9 mouse cellular contexts compared by ENCODE assay signal in the genomic region with DNA sequence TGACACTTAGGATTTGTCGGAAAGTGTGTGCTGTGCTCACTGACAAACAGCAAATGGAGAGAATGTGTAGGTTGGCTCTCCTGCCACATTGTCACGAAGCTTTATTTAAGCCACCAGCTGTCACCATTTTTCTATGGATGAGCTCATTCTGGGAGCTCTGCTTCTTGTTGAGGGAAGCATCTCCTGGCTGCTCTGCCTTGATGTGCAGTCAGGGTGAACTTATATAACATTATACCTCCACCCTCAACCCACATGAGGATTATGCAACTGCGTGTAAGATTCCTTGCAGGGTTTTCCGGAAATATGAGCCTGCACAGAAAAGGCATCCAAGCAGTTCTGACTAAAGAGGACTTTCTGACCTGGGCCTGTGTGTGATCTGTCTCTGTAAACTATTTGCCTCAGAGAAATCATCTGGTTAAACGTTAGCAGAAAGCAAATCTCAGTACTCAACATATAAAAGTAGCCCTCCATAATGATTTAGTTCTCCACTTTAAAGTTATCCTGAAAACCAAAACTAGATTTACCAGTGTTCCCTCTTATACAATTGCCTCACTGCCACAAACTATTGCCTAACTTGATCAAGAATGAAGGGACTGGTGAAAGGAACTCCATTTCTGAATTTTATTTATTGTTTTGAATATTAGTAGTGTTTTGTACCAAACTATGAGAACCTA. TPM values are rescaled to one million over a fixed set of nuclear protein-coding genes. Genes with fewer than 3 reads are reported as not detected.
DNase-seq lines count a peak whose midpoint lies in the region; ATAC-seq lines count a peak whose summit lies in the region.
"Had no signal": no experiment of that assay in that cellular context is flagged by ENCODE, and none has a peak within 500 bp of the region (broad histone marks: within the 10 kb centered on the region; RNA-seq: fewer than 3 reads in every experiment).

No protein-coding gene starts in this region.

- peak overlapping the region; percentile 44; the same call in 1 of the 2 replicates for H3K27ac ChIP-seq in embryonic facial prominence, embryonic 14.5 days (replicated peaks; ENCODE audit: low read depth, low read length)
- peak overlapping the region; percentile 32; the same call in 1 of the 2 replicates for H3K27ac ChIP-seq in kidney, embryonic 14.5 days (ENCODE audit: low read depth, low read length)
- H3K27ac ChIP-seq: limb, embryonic 15.5 days had no signal

- no peak overlapping the region for H3K4me2 ChIP-seq in embryonic facial prominence, embryonic 14.5 days (ENCODE audit: low read depth, low read length)
- no peak overlapping the region for H3K4me2 ChIP-seq in kidney, embryonic 14.5 days (replicated peaks; ENCODE audit: low read depth, low read length)
- H3K4me2 ChIP-seq: limb, embryonic 15.5 days had no signal

- H3K27me3 ChIP-seq in embryonic facial prominence, embryonic 14.5 days (replicated peaks; ENCODE audit: control insufficient read depth, insufficient read depth, low read length): no peaks in the 10 kb centered on the region
- no peaks in the 10 kb centered on the region for H3K27me3 ChIP-seq in kidney, embryonic 14.5 days (ENCODE audit: control insufficient read depth, insufficient read depth, low read length)
- H3K27me3 ChIP-seq: limb, embryonic 15.5 days had no signal

- ATAC-seq in embryonic facial prominence, embryonic 14.5 days (ENCODE audit: low read depth): peak; percentile 76
- peak; percentile 73; the same call in 1 of the 2 replicates for ATAC-seq in kidney, embryonic 14.5 days (ENCODE audit: low FRiP score, low TSS enrichment)

- H3K9ac ChIP-seq in embryonic facial prominence, embryonic 14.5 days (ENCODE audit: low read depth, low read length): no peak overlapping the region
- H3K9ac ChIP-seq in kidney, embryonic 14.5 days (ENCODE audit: low read depth, low read length): no peak overlapping the region
- H3K9ac ChIP-seq: limb, embryonic 15.5 days had no signal

- intact Hi-C loops in left cerebral cortex, postnatal 25 days (cut with DNase I): loop anchor here (2.0 to 5.0 kb wide), 2 partner anchors 79 to 269 kb away; no protein-coding TSS in a partner anchor

- H3K9me3 ChIP-seq in embryonic facial prominence, embryonic 14.5 days (ENCODE audit: control insufficient read depth, low read length): no peaks in the 10 kb centered on the region
- no peaks in the 10 kb centered on the region for H3K9me3 ChIP-seq in kidney, embryonic 14.5 days (ENCODE audit: control insufficient read depth, low read length)
- H3K9me3 ChIP-seq: limb, embryonic 15.5 days had no signal

- no peaks in the 10 kb centered on the region for H3K36me3 ChIP-seq in embryonic facial prominence, embryonic 14.5 days (ENCODE audit: control insufficient read depth, insufficient read depth, low read length)
- no peaks in the 10 kb centered on the region for H3K36me3 ChIP-seq in kidney, embryonic 14.5 days (ENCODE audit: control insufficient read depth, insufficient read depth, low read length)
- H3K36me3 ChIP-seq: limb, embryonic 15.5 days had no signal

- 28% methylated on average over 5 of the region's 5 CpGs for WGBS in embryonic facial prominence, embryonic 14.5 days
- WGBS in kidney, embryonic 14.5 days: 46% methylated on average over 5 of the region's 5 CpGs

- no peak overlapping the region for H3K4me3 ChIP-seq in embryonic facial prominence, embryonic 14.5 days (ENCODE audit: low read depth, low read length)
- no peak overlapping the region for H3K4me3 ChIP-seq in kidney, embryonic 14.5 days (ENCODE audit: low read length)
- H3K4me3 ChIP-seq: limb, embryonic 15.5 days had no signal

- peak; percentile 58 for DNase-seq in layer of hippocampus, adult 11-12 months (ENCODE audit: low spot score)
- no peak for DNase-seq in layer of hippocampus, postnatal 10 days (ENCODE audit: low spot score in 2 of 2)
- peak; percentile 77 for DNase-seq in embryonic facial prominence, embryonic 14.5 days (ENCODE audit: low spot score)
- DNase-seq in left cerebral cortex, postnatal 25 days (ENCODE audit: low spot score in 2 of 2): peak; percentile 77 to 98
- DNase-seq in spleen, postnatal 10 days (ENCODE audit: low spot score in 2 of 2): no peak
- no peak for DNase-seq in adrenal gland, postnatal 14 days
- no peak for DNase-seq in adrenal gland, adult 18-20 months (ENCODE audit: low spot score in 2 of 2)

- no peaks in the 10 kb centered on the region for H3K4me1 ChIP-seq in embryonic facial prominence, embryonic 14.5 days (ENCODE audit: control insufficient read depth, insufficient read depth, low read length)
- no peaks in the 10 kb centered on the region; the same call in 1 of the 2 replicates for H3K4me1 ChIP-seq in kidney, embryonic 14.5 days (ENCODE audit: control insufficient read depth, insufficient read depth, low read length)
- H3K4me1 ChIP-seq: limb, embryonic 15.5 days had no signal

RNA-seq across cellular contexts. Expression of gene Cobl, which starts 9.0 kb away (rescaled TPM):
- total RNA-seq in layer of hippocampus, postnatal 10 days (2021): 10 to 100 TPM; 15.9 to 17.4 TPM
- 54.6 and 62.0 TPM in 2 replicates for polyA plus RNA-seq in embryonic facial prominence, embryonic 14.5 days (2014; fragmentation: Nextera tagmentation; extraction: Ambion mirVana)
- polyA plus RNA-seq in kidney, embryonic 14.5 days (2014; fragmentation: Nextera tagmentation; extraction: Ambion mirVana): 3.8 and 5.5 TPM in 2 replicates
- 100 to 1,000 TPM; 106 to 126 TPM for total RNA-seq in left cerebral cortex, postnatal 25 days (2021)
- total RNA-seq in adrenal gland, postnatal 14 days (2021): 3.1 and 4.1 TPM in 2 replicates
- 1 to 10 TPM; 2.3 to 3.5 TPM for total RNA-seq in adrenal gland, adult 18-20 months (2021)

Comparison
In these comparisons a context has a peak if more than half of its experiments do, and no peak if none do; other contexts are left out.
1. DNase-seq: peak in layer of hippocampus, adult 11-12 months (single experiment), embryonic facial prominence, embryonic 14.5 days (single experiment) and left cerebral cortex, postnatal 25 days (2 of 2); none in layer of hippocampus, postnatal 10 days (0 of 2), spleen, postnatal 10 days (0 of 2), adrenal gland, postnatal 14 days (single experiment) and adrenal gland, adult 18-20 months (0 of 2).
2. RNA of gene Cobl, which starts 9.0 kb away (total RNA-seq): 106 to 126 TPM in left cerebral cortex, postnatal 25 days; 15.9 to 17.4 TPM in layer of hippocampus, postnatal 10 days, 3.1 to 4.1 TPM in adrenal gland, postnatal 14 days and 2.3 to 3.5 TPM in adrenal gland, adult 18-20 months; every median in the first group is over 4 times any median in the second.